Mouse (Mus musculus) kidney, adult 2 months (tissue): ENCODE data around the gene Grcc10.

Experiments used
- CTCF ChIP-seq: fragments of 200-500 bp; conservative IDR thresholded peaks from 2 replicates; pipeline ENCODE4 v1.5.1; 2011; ENCODE audit warnings: low read depth, mild to moderate bottlenecking, control low read depth, low read length, moderate library complexity, mixed read lengths; ENCODE audit not compliant: insufficient read depth, insufficient read length
- POLR2A ChIP-seq: fragments of 200-500 bp; IDR thresholded peaks from one replicate; pipeline ENCODE4 v1.6.1; 2011; ENCODE audit warnings: low read depth, low read length, control low read depth

GRCm38 (mm10) chr6:124708289-124708889 lies 32.8 kb downstream of the Grcc10 start:
- TF ChIP-seq CTCF (no peak), POLR2A (no peak)
